Mouse (Mus musculus) frontal cortex, postnatal 14 days (tissue): ENCODE data around the gene Vsig10.
"Not testable (repeated sequence)": the region's sequence is repeated elsewhere in the genome, so short reads cannot be mapped to it uniquely, and the experiment has no call there.

Source experiments
- DNase-seq, 2 experiments: peaks; one replicate each; pipeline ENCODE4 v3.0.0; 2022; ENCODE audit warnings: low spot score in 2 of 2

The Vsig10 gene

GRCm38 (mm10) chr5:117355648-117356303 lies 36.9 kb downstream of the Vsig10 start:
- DNase-seq: no peak

- peak in 1 of 2 experiments; percentile 40 for DNase-seq
Measured at GRCm38 (mm10) chr5:117356365-117357128, 37.7 kb downstream of the Vsig10 start.

GRCm38 (mm10) chr5:117357129-117357477 lies 38.2 kb downstream of the Vsig10 start, which contains the start of gene Wsb2:
Wsb2 (plus strand) TSS chr5:117357304.
- DNase-seq: peak; percentile 49 to 68

GRCm38 (mm10) chr5:117357478-117358247 lies 38.8 kb downstream of the Vsig10 start:
- DNase-seq: peak in 1 of 2 experiments; percentile 44

GRCm38 (mm10) chr5:117358248-117358630 lies 39.4 kb downstream of the Vsig10 start:
- no peak for DNase-seq

GRCm38 (mm10) chr5:117358725-117359124 lies 39.8 kb downstream of the Vsig10 start:
- DNase-seq: peak; percentile 78 to 80

GRCm38 (mm10) chr5:117359497-117360227 lies 40.8 kb downstream of the Vsig10 start:
- no peak for DNase-seq

- no peak for DNase-seq
Measured at GRCm38 (mm10) chr5:117360228-117360515, 41.3 kb downstream of the Vsig10 start.

- DNase-seq: no peak
Measured at GRCm38 (mm10) chr5:117360631-117361541, 42.0 kb downstream of the Vsig10 start.

- DNase-seq: no peak
Measured at GRCm38 (mm10) chr5:117361590-117361989, 42.7 kb downstream of the Vsig10 start.

- DNase-seq: no peak
Measured at GRCm38 (mm10) chr5:117363066-117363782, 44.3 kb downstream of the Vsig10 start.

GRCm38 (mm10) chr5:117364821-117365220 lies 45.9 kb downstream of the Vsig10 start:
- no peak for DNase-seq

GRCm38 (mm10) chr5:117365904-117366561 lies 47.1 kb downstream of the Vsig10 start:
- no peak for DNase-seq

GRCm38 (mm10) chr5:117367206-117367605 lies 48.3 kb downstream of the Vsig10 start:
- no peak for DNase-seq

GRCm38 (mm10) chr5:117370592-117370991 lies 51.7 kb downstream of the Vsig10 start:
- DNase-seq: no peak

- no peak for DNase-seq
Measured at GRCm38 (mm10) chr5:117373418-117373817, 54.5 kb downstream of the Vsig10 start.

- DNase-seq: no peak
Measured at GRCm38 (mm10) chr5:117374372-117375049, 55.6 kb downstream of the Vsig10 start.

GRCm38 (mm10) chr5:117376331-117376761 lies 57.5 kb downstream of the Vsig10 start:
- DNase-seq: no peak

GRCm38 (mm10) chr5:117377731-117378130 lies 58.8 kb downstream of the Vsig10 start:
- DNase-seq: not testable (repeated sequence)
